Mouse (Mus musculus) CH12.LX (cell line): Measurements from ENCODE around the gene Mgat4e. TPM values are rescaled to one million over a fixed set of nuclear protein-coding genes. Genes with fewer than 3 reads are reported as not detected.

Experiments used
- DNase-seq: peaks from one replicate; pipeline ENCODE4 v3.0.0-alpha.2; 2013; ENCODE audit errors: extremely low read depth
- H3K27ac ChIP-seq: 2 replicates; pipeline ENCODE4 v1.5.1; 2012; ENCODE audit warnings: low read depth, mild to moderate bottlenecking, control low read depth, moderate library complexity; ENCODE audit not compliant: insufficient read depth
- H3K27me3 ChIP-seq: replicated peaks from 2 replicates; pipeline ENCODE3; 2012; ENCODE audit warnings: inconsistent platforms
- H3K36me3 ChIP-seq, 2 experiments: replicated peaks in 1 of 2; 2 replicates each; pipeline versions ENCODE3 to v1.6.1; 2012; ENCODE audit warnings: inconsistent platforms in 1 of 2, low read length in 1 of 2, mild to moderate bottlenecking in 1 of 2, mixed read lengths in 1 of 2, moderate library complexity in 1 of 2; ENCODE audit not compliant: control insufficient read depth in 1 of 2, insufficient read depth in 1 of 2
- H3K4me1 ChIP-seq, 2 experiments: 2 replicates each; pipeline ENCODE4 v1.6.1; 2012; ENCODE audit warnings: inconsistent platforms in 1 of 2, moderate library complexity in 1 of 2; ENCODE audit not compliant: insufficient read depth in 2 of 2, control insufficient read depth in 1 of 2
- H3K4me2 ChIP-seq: 2 replicates; pipeline ENCODE4 v1.6.1; 2012; ENCODE audit warnings: low read depth, mild to moderate bottlenecking, control low read depth; ENCODE audit not compliant: poor library complexity, insufficient read depth, severe bottlenecking
- H3K4me3 ChIP-seq, 3 experiments: fragments of 150-350 bp in 1 of 3; sonication (generic) in 1 of 3; replicated peaks in 1 of 3; 2 replicates each; pipeline versions ENCODE3 to v1.5.1; 2011 to 2012; ENCODE audit warnings: low read depth in 2 of 3, low read length in 2 of 3, mild to moderate bottlenecking in 2 of 3, moderate library complexity in 2 of 3, control low read depth in 1 of 3, improper control_type of control experiment in 1 of 3, inconsistent platforms in 1 of 3, mixed read lengths in 1 of 3; ENCODE audit not compliant: poor library complexity in 1 of 3
- H3K79me2 ChIP-seq: replicated peaks from 2 replicates; pipeline ENCODE4 v1.6.1; 2012; ENCODE audit warnings: mild to moderate bottlenecking, moderate library complexity; ENCODE audit not compliant: control insufficient read depth, poor library complexity, insufficient read depth, severe bottlenecking; ENCODE audit errors: extremely low read depth
- H3K9ac ChIP-seq: 2 replicates; pipeline ENCODE4 v1.6.1; 2012; ENCODE audit warnings: low read depth, mild to moderate bottlenecking, control low read depth, moderate library complexity; ENCODE audit not compliant: insufficient read depth
- H3K9me3 ChIP-seq: replicated peaks from 2 replicates; pipeline ENCODE3; 2012; ENCODE audit warnings: low read length, inconsistent platforms, mixed read lengths
- CHD2 ChIP-seq: IDR thresholded peaks from 2 replicates; pipeline ENCODE4 v1.6.1; 2011; ENCODE audit warnings: low read length, improper control_type of control experiment
- CTCF ChIP-seq, 2 experiments: IDR thresholded peaks in 1 of 2; conservative IDR thresholded peaks in 1 of 2; 2 replicates each; pipeline ENCODE4 v1.5.1; 2011 to 2012; ENCODE audit warnings: low read depth in 2 of 2, low read length in 2 of 2, improper control_type of control experiment in 1 of 2, inconsistent platforms in 1 of 2, mild to moderate bottlenecking in 1 of 2, moderate library complexity in 1 of 2
- E2F4 ChIP-seq: IDR thresholded peaks from 2 replicates; pipeline ENCODE4 v1.6.1; 2011; ENCODE audit warnings: low read depth, low read length, improper control_type of control experiment; ENCODE audit not compliant: insufficient replicate concordance
- ELF1 ChIP-seq: IDR thresholded peaks from 2 replicates; pipeline ENCODE4 v1.6.1; 2014; ENCODE audit warnings: low read depth, mild to moderate bottlenecking, inconsistent platforms, low read length, improper control_type of control experiment
- HCFC1 ChIP-seq: IDR thresholded peaks from 2 replicates; pipeline ENCODE4 v1.6.1; 2012; ENCODE audit warnings: low read depth, mild to moderate bottlenecking, inconsistent platforms, low read length, improper control_type of control experiment
- JUN ChIP-seq: IDR thresholded peaks from 2 replicates; pipeline ENCODE4 v1.6.1; 2011; ENCODE audit warnings: low read depth, mild to moderate bottlenecking, low read length, improper control_type of control experiment, moderate library complexity; ENCODE audit not compliant: insufficient read depth
- MAX ChIP-seq: IDR thresholded peaks from 2 replicates; pipeline ENCODE4 v1.6.1; 2011; ENCODE audit warnings: low read length, improper control_type of control experiment
- MAZ ChIP-seq: IDR thresholded peaks from 2 replicates; pipeline ENCODE4 v1.6.1; 2012; ENCODE audit warnings: low read depth, mild to moderate bottlenecking, inconsistent platforms, low read length, improper control_type of control experiment, moderate library complexity
- MYC ChIP-seq: IDR thresholded peaks from 2 replicates; pipeline ENCODE4 v1.6.1; 2011; ENCODE audit warnings: low read depth, mild to moderate bottlenecking, improper control_type of control experiment, low read length
- NRF1 ChIP-seq: IDR thresholded peaks from 2 replicates; pipeline ENCODE4 v1.6.1; 2014; ENCODE audit warnings: low read depth, mild to moderate bottlenecking, inconsistent platforms, low read length, improper control_type of control experiment, moderate library complexity
- PAX5 ChIP-seq: IDR thresholded peaks from 2 replicates; pipeline ENCODE4 v1.6.1; 2012; ENCODE audit warnings: low read length, inconsistent platforms, mixed read lengths
- POLR2A ChIP-seq: IDR thresholded peaks from 2 replicates; pipeline ENCODE4 v1.6.1; 2011; ENCODE audit warnings: low read depth, mild to moderate bottlenecking, improper control_type of control experiment, low read length
- POLR2AphosphoS2 ChIP-seq: IDR thresholded peaks from 2 replicates; pipeline ENCODE4 v1.6.1; 2011; ENCODE audit warnings: low read depth, low read length, improper control_type of control experiment
- RAD21 ChIP-seq: IDR thresholded peaks from 2 replicates; pipeline ENCODE4 v1.6.1; 2011; ENCODE audit warnings: low read depth, mild to moderate bottlenecking, low read length, improper control_type of control experiment, moderate library complexity
- RCOR1 ChIP-seq: conservative IDR thresholded peaks from 2 replicates; pipeline ENCODE4 v1.6.1; 2012; ENCODE audit warnings: low read depth, mild to moderate bottlenecking, inconsistent platforms, low read length, improper control_type of control experiment
- TCF12 ChIP-seq: IDR thresholded peaks from 2 replicates; pipeline ENCODE4 v1.6.1; 2014; ENCODE audit warnings: low read depth, mild to moderate bottlenecking, inconsistent platforms, low read length, improper control_type of control experiment
- UBTF ChIP-seq: IDR thresholded peaks from 2 replicates; pipeline ENCODE4 v1.6.1; 2012; ENCODE audit warnings: low read depth, mild to moderate bottlenecking, inconsistent platforms, low read length, improper control_type of control experiment, moderate library complexity
- USF2 ChIP-seq: conservative IDR thresholded peaks from 2 replicates; pipeline ENCODE4 v1.6.1; 2011; ENCODE audit warnings: low read depth, low read length, improper control_type of control experiment
- ZC3H11A ChIP-seq: IDR thresholded peaks from 2 replicates; pipeline ENCODE4 v1.6.1; 2012; ENCODE audit warnings: low read depth, mild to moderate bottlenecking, inconsistent platforms, low read length, improper control_type of control experiment
- ZKSCAN1 ChIP-seq: IDR thresholded peaks from 2 replicates; pipeline ENCODE4 v1.6.1; 2012; ENCODE audit warnings: low read depth, inconsistent platforms, low read length, improper control_type of control experiment, borderline replicate concordance
- ZMIZ1 ChIP-seq: IDR thresholded peaks from 2 replicates; pipeline ENCODE4 v1.6.1; 2012; ENCODE audit warnings: low read depth, mild to moderate bottlenecking, inconsistent platforms, low read length, improper control_type of control experiment
- ZNF384 ChIP-seq: IDR thresholded peaks from 2 replicates; pipeline ENCODE4 v1.6.1; 2012; ENCODE audit warnings: low read depth, low read length, improper control_type of control experiment, inconsistent platforms
- dilution Hi-C: fragments of 300-500 bp; cut with MboI; formaldehyde crosslinking; loops from 2 replicates; pipeline ENCODE4 v1.14.3; 2020; ENCODE audit warnings: low sequenced_read_pairs; ENCODE audit not compliant: extremely low pct_unique_long_range_greater_than_20kb, extremely low pct_ligation_motif_present
- in situ Hi-C: fragments of 300-500 bp; cut with MboI; formaldehyde crosslinking; loops from 3 replicates; pipeline ENCODE4 v1.14.3; 2019; ENCODE audit warnings: low sequenced_read_pairs, low pct_ligation_motif_present, low pct_unique_long_range_greater_than_20kb, mixed read lengths
- polyA plus RNA-seq: library from polyadenylated mRNA; unstranded; fragments of >175 nt; gene quantifications from 2 replicates; pipeline ENCODE4 v1.2.1, GENCODE M21; 2012; ENCODE audit warnings: low read depth; ENCODE audit not compliant: insufficient read length
- total RNA-seq, 2 experiments: library from RNA; depleted of rRNA; stranded (reverse); fragments of 300-350 nt in 1 of 2; fragments of >200 nt in 1 of 2; gene quantifications; 2 replicates each; pipeline ENCODE4 v1.2.3; 2012 to 2014

Gene Mgat4e
- total and polyA plus RNA-seq, 3 experiments = 0.08 TPM; not detected in 2

DNA sequence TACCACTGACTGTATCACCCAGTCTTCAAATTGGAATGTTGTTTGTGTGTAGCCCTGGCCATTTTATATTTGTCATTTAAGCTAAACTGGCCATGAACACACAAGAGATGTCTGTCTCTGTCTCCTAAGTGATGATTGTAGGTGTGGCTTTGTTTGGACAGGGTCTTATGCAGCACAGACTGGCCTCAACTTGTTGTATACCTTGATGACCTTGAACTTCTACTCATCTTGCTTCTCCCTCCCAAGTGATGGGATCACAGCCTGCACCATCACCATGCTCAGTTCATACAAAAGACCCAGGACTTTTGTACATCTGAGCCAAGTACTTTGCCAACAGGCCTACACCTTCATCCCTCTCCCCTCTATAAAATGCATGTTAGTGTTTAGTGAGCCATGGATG is 40.2 kb upstream of the Mgat4e start:
- no peak for DNase-seq
- dilution Hi-C loops = no loop called here
- Histone ChIP-seq H3K79me2 (no peaks in the 10 kb centered on the region), H3K9ac (no peak overlapping the region), H3K4me3 (no peak overlapping the region), H3K27ac (no peak overlapping the region), H3K9me3 (no peaks in the 10 kb centered on the region), H3K27me3 (no peaks in the 10 kb centered on the region), H3K4me2 (no peak overlapping the region), H3K36me3 (peaks cover 20 to 28% of the 10 kb centered on the region in 2 experiments), H3K4me1 (peaks cover 0 to 3% of the 10 kb centered on the region in 2 experiments; a peak in 1 of 4 replicates)
- TF ChIP-seq ZMIZ1 = no peak
- no peak for TF ChIP-seq POLR2AphosphoS2
- no peak for TF ChIP-seq ZNF384
- TF ChIP-seq MAX = no peak
- no peak for TF ChIP-seq USF2
- TF ChIP-seq NRF1 = no peak
- no peak for TF ChIP-seq ZC3H11A
- in situ Hi-C loops = no loop called here

- no peak overlapping the region for H3K27ac ChIP-seq
- no peak for TF ChIP-seq CHD2
- no peak for TF ChIP-seq MYC
- no peak for TF ChIP-seq UBTF
- no peak for TF ChIP-seq CTCF (conservative IDR thresholded peaks at IDR 0.05 in 1 of 2, IDR thresholded peaks at IDR 0.05 in 1 of 2; ENCODE audit: low read depth in 2 of 2, low read length in 2 of 2)
- no peak for TF ChIP-seq TCF12
- TF ChIP-seq ZKSCAN1 = no peak
- TF ChIP-seq E2F4 = no peak
- in situ Hi-C loops = no loop called here
- no peak for DNase-seq
- no peak overlapping the region for H3K4me3 ChIP-seq
- H3K27me3 ChIP-seq = no peaks in the 10 kb centered on the region
- H3K36me3 ChIP-seq = peaks cover 4% of the 10 kb centered on the region in 2 experiments
- peaks cover 0 to 5% of the 10 kb centered on the region in 2 experiments; a peak in 2 of 4 replicates for H3K4me1 ChIP-seq
- H3K9ac ChIP-seq = no peak overlapping the region
- peaks cover 15% of the 10 kb centered on the region for H3K79me2 ChIP-seq
- no peaks in the 10 kb centered on the region for H3K9me3 ChIP-seq
- no peak overlapping the region for H3K4me2 ChIP-seq
- dilution Hi-C loops = no loop called here
Measured at GRCm38 (mm10) chr1:134583560-134583959, 34.1 kb upstream of the Mgat4e start.

DNA sequence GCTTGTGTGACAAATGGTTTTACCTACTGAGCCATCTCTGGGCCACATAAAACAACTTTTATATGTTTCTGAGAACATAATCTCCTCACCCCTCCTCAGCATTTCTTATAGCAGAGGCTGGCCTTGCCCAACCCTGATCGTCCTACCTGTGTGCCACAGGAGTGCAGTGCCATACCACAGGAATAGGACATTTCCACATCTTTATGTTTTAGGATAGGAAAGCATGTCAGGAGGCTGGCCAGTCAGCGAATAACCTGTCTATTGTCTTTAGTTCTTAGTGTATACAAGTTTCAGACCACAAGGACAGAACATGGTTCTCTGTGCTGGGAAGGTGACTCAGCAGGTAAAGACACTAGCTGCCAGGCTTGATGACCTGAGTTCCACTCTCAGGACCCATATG is 31.3 kb upstream of the Mgat4e start:
- TF ChIP-seq MAZ (no peak), POLR2A (no peak), PAX5 (no peak), MAX (no peak), ZC3H11A (no peak), ELF1 (no peak), JUN (no peak), ZNF384 (no peak), RAD21 (no peak), RCOR1 (no peak), HCFC1 (no peak), TCF12 (no peak), NRF1 (no peak)
- TF ChIP-seq, all 38 proteins: peak for 0
- no peak for DNase-seq
- dilution Hi-C loops = no loop called here
- Histone ChIP-seq H3K4me1 (peaks cover 0 to 5% of the 10 kb centered on the region in 2 experiments; a peak in 2 of 4 replicates), H3K27me3 (no peaks in the 10 kb centered on the region), H3K9ac (no peak overlapping the region), H3K9me3 (no peaks in the 10 kb centered on the region), H3K4me2 (no peak overlapping the region), H3K27ac (no peak overlapping the region), H3K4me3 (no peak overlapping the region), H3K36me3 (peaks cover 2% of the 10 kb centered on the region in 2 experiments), H3K79me2 (peaks cover 27% of the 10 kb centered on the region)
- in situ Hi-C loops = no loop called here
